Mouse (Mus musculus) neural tube, embryonic 13.5 days (tissue): Measurements from ENCODE around the gene Lcn2. TPM values are rescaled to one million over a fixed set of nuclear protein-coding genes. Genes with fewer than 3 reads are reported as not detected.
A peak's percentile ranks its signal among the peaks of the same experiment; 100 is the strongest.

Source experiments
- ATAC-seq: fragments of 200-750 bp; cut with Nextera tagmentation; 2 replicates; pipeline ENCODE4 v1.8.0; 2017; ENCODE audit warnings: low read depth, mild to moderate bottlenecking, moderate TSS enrichment, moderate library complexity
- H3K27ac ChIP-seq: fragments of 300-500 bp; sonication (generic); replicated peaks from 2 replicates; pipeline ENCODE4 v1.5.1; 2015; ENCODE audit warnings: moderate library complexity, mild to moderate bottlenecking, inconsistent platforms
- H3K27me3 ChIP-seq: fragments of 300-500 bp; sonication (generic); 2 replicates; pipeline ENCODE4 v1.6.1; 2015; ENCODE audit warnings: mild to moderate bottlenecking, inconsistent platforms
- H3K36me3 ChIP-seq: fragments of 300-500 bp; sonication (generic); 2 replicates; pipeline ENCODE4 v1.6.1; 2015; ENCODE audit warnings: mild to moderate bottlenecking, inconsistent platforms
- H3K4me1 ChIP-seq: fragments of 300-500 bp; sonication (generic); replicated peaks from 2 replicates; pipeline ENCODE4 v1.6.1; 2015; ENCODE audit warnings: inconsistent platforms
- H3K4me2 ChIP-seq: fragments of 300-500 bp; sonication (generic); 2 replicates; pipeline ENCODE4 v1.6.1; 2015; ENCODE audit warnings: inconsistent platforms, mild to moderate bottlenecking, moderate library complexity
- H3K4me3 ChIP-seq: fragments of 300-500 bp; sonication (generic); 2 replicates; pipeline ENCODE4 v1.5.1; 2015; ENCODE audit warnings: mild to moderate bottlenecking, inconsistent platforms
- H3K9ac ChIP-seq: fragments of 300-500 bp; sonication (generic); 2 replicates; pipeline ENCODE4 v1.6.1; 2015; ENCODE audit warnings: moderate library complexity, mild to moderate bottlenecking, inconsistent platforms
- H3K9me3 ChIP-seq: fragments of 300-500 bp; sonication (generic); 2 replicates; pipeline ENCODE4 v1.6.1; 2016; ENCODE audit warnings: inconsistent platforms
- WGBS: fragments of 180-500 bp; shearing (Covaris S2); methylation state at CpG from one replicate; pipeline ENCODE4 v1.1.7; 2015; 5-methylcytosine and 5-hydroxymethylcytosine counted together
- polyA plus RNA-seq: library from polyadenylated mRNA; unstranded; fragments of >200 nt; fragmentation: Nextera tagmentation; extraction: Ambion mirVana; gene quantifications from 2 replicates; pipeline ENCODE4 v1.2.1, GENCODE M21; 2015

Gene Lcn2
- polyA plus RNA-seq, 1 experiment from 2014 or later = 1.4 TPM

DNA sequence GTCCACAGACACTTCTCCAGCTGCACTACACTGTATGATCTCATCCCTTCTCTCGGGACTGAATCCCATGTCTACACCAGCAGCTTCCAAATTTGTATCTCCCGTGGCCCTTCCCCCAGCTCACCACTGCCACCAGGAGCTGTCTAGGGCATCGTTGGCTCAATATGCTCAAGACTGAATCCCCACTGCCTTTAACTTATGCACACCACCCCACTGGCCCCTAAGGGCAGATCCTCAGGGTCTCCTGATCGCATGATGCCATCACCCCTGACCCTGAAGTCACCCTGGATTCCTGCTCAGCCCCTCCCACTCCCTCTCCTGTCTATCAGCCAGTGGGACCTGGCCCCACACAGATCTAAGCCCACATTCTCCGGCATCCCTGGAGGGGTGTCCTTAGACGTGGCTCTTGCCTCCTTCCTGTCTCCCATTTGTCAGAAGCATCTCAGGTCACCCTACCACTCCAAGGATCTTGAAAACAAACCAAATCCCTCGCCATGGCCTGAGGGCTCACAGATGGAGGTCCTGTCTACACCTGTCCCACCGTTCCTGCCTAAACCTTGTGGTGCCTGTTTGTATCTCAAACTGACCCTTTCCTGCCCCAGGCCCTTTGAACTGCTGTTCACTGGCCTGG is 38.3 kb downstream of the Lcn2 start:
- no peak overlapping the region for H3K4me3 ChIP-seq
- 0 out of 2 replicates have a peak overlapping the region, but pooled peaks have one; percentile 5 for H3K4me2 ChIP-seq
- peak overlapping the region; percentile 89; the same call in 1 of the 2 replicates for H3K9ac ChIP-seq
- WGBS = 64% methylated on average over 8 of the region's 8 CpGs
- no peaks in the 10 kb centered on the region for H3K9me3 ChIP-seq
- peaks cover 16% of the 10 kb centered on the region; the same call in 1 of the 2 replicates for H3K36me3 ChIP-seq
- peaks cover 38% of the 10 kb centered on the region for H3K4me1 ChIP-seq
- H3K27ac ChIP-seq = no peak overlapping the region
- no peaks in the 10 kb centered on the region for H3K27me3 ChIP-seq
- ATAC-seq = no peak

DNA sequence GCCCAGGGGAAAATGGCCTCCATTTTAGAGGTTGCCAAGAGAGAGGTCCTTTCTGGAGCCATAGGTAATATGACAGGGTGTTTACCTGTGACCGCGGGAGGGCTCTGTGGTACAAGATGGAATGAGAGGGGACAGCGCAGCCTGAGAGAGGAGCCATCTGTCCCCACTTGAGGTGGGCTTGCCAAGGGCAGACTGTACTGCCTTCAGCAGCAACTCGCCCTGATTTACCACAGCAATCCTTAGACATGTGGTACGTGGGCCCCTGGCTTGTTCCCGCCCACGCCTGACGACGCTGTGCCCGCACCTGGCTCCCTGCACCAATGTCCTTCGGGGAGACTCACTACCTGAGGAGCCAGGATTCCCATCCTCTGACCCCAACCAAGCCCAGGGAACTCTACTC is 39.7 kb downstream of the Lcn2 start:
- no peak overlapping the region for H3K9ac ChIP-seq
- no peak overlapping the region for H3K27ac ChIP-seq
- peaks cover 40% of the 10 kb centered on the region for H3K4me1 ChIP-seq
- no peaks in the 10 kb centered on the region for H3K27me3 ChIP-seq
- ATAC-seq = no peak
- WGBS = 77% methylated on average over 11 of the region's 11 CpGs
- no peaks in the 10 kb centered on the region for H3K9me3 ChIP-seq
- no peak overlapping the region for H3K4me3 ChIP-seq
- H3K4me2 ChIP-seq = no peak overlapping the region
- peaks cover 17% of the 10 kb centered on the region; the same call in 1 of the 2 replicates for H3K36me3 ChIP-seq

- H3K9ac ChIP-seq = no peak overlapping the region
- no peaks in the 10 kb centered on the region for H3K9me3 ChIP-seq
- WGBS = 79% methylated on average over 6 of the region's 6 CpGs
- no peak for ATAC-seq
- no peak overlapping the region for H3K4me3 ChIP-seq
- no peaks in the 10 kb centered on the region for H3K27me3 ChIP-seq
- no peak overlapping the region for H3K4me2 ChIP-seq
- no peak overlapping the region for H3K27ac ChIP-seq
- H3K36me3 ChIP-seq = peaks cover 17% of the 10 kb centered on the region; the same call in 1 of the 2 replicates
- peaks cover 44% of the 10 kb centered on the region for H3K4me1 ChIP-seq
These were observed 41.0 kb downstream of the Lcn2 start for GRCm38 (mm10) chr2:32347019-32347418.

DNA sequence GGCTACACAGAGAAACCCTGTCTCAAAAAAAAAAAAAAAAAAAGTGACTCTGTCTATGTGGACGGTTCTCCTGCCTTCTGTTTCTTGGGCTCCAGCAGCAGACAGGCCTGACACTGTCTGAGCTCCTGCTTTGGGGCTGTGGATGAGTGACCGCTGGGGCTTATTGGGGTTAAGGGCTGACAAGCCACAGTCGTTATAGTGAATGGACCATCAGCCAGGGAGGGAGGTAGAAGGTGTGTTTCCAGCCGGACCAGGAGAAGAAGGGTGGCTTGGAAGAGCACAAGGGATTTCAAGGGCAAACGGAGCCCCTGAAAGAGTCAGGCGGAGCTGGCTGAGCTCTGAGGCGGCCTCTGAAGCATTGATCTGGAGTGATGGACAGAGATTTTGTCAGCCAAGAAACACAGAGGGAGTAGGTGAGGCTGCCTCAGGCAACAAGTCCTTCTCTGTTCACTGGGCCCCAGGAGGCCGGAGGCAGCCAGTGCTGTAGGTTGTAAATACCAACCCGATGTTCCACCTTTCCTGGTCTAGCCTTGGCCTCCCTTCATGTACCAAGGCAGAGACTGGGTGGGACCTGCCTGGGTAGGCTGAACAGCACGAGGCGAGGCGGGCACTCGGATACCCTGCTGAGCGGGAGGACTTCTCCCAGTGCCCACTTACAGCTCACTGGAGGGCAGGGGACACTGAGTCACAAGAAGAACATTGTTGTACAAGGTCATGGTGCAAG is 43.3 kb downstream of the Lcn2 start:
- Histone ChIP-seq H3K4me3 (no peak overlapping the region), H3K4me1 (peaks cover 22% of the 10 kb centered on the region), H3K4me2 (no peak overlapping the region), H3K27me3 (no peaks in the 10 kb centered on the region), H3K36me3 (peaks cover 19% of the 10 kb centered on the region), H3K9me3 (no peaks in the 10 kb centered on the region), H3K27ac (no peak overlapping the region), H3K9ac (no peak overlapping the region)
- WGBS = 68% methylated on average over 14 of the region's 14 CpGs
- no peak for ATAC-seq

DNA sequence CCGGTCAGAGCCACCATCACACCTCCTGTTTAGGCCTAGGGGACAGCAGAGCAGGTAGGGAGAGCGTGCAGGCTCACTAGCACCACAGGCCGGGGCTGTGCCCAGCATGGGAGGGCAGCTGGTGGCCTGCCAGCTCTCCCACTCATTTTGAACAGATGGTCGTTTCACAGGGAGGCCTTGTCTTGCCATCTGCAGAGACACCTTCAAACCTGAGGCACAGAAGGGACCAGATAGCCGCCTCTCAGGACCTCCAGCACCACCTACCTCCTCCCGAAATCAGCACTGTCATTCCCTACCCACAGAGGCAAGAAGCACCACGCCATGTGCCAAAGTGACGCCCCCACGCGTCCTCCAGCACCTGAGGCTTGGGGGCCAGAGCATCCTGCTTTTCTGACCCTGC is 44.0 kb downstream of the Lcn2 start:
- Histone ChIP-seq H3K36me3 (peaks cover 26% of the 10 kb centered on the region), H3K27me3 (no peaks in the 10 kb centered on the region), H3K27ac (no peak overlapping the region), H3K4me3 (no peak overlapping the region), H3K9ac (0 out of 2 replicates have a peak overlapping the region, but pooled peaks have one; percentile 22), H3K4me2 (no peak overlapping the region), H3K9me3 (no peaks in the 10 kb centered on the region), H3K4me1 (peaks cover 18% of the 10 kb centered on the region)
- ATAC-seq = no peak
- 76% methylated on average over 10 of the region's 10 CpGs for WGBS

DNA sequence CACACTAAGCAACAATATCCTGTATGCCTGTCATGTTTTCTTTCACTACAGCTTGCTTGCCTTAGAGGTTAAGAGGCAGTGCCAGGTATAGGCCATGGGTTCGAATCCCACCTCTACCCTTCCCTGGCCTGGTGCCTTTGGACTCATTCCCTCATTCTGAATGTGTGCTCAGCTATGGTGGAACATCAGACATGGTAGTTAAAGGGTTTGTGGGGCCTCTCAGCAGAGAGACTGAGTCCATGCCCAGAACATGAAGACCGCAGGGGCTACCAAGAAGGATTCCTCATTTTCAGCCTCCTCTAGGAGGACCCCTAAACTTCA is 44.7 kb downstream of the Lcn2 start:
- no peak overlapping the region for H3K9ac ChIP-seq
- 0 out of 2 replicates have a peak overlapping the region, but pooled peaks have one; percentile 38 for H3K27ac ChIP-seq
- H3K4me1 ChIP-seq = peaks cover 18% of the 10 kb centered on the region
- H3K27me3 ChIP-seq = no peaks in the 10 kb centered on the region
- H3K36me3 ChIP-seq = peaks cover 30% of the 10 kb centered on the region
- no peak overlapping the region for H3K4me2 ChIP-seq
- H3K4me3 ChIP-seq = no peak overlapping the region
- ATAC-seq = no peak
- no peaks in the 10 kb centered on the region for H3K9me3 ChIP-seq
- WGBS = 95% methylated on average over 2 of the region's 2 CpGs

DNA sequence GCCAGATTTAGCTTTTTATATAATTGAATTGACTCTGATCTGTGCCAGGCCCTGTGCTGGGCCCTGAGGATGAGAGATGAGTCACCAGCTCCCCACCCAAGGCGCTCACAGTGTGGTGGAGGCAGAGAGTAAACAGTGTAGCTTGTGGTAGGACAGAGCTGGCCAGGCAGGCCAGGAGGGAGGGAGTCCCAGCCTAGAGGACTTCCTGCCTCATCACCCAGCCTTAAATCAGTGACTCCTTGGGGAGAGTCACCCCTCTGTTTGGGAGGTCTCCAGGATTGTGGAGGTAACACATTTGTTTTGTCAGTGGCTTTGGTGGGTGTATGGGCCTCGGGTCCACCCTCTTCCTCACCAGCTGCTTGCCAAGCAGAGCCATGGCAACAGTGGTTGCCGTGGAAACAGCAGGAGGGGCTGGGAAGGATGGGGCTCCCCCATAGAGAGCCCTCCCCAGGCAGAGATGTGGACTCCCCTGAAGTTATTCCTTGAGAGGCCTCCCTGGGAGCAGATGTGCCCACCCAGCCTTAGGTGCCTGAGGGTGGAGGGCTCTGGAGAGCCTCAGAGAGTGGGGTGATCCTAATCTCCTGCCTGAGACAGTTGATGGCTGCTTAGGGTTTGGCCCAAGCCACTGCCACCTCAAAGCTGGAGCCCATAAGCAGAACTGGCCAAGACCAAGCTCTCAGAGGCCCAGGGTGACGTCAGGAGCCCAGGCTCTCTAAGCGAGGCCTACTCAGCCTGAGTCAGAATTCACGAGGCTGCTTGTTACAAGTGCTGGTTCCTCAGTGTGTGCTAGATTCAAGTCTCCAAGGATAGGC is 45.3 kb downstream of the Lcn2 start:
- Histone ChIP-seq H3K4me1 (peaks cover 18% of the 10 kb centered on the region), H3K9ac (peak overlapping the region; percentile 27; the same call in 1 of the 2 replicates), H3K9me3 (no peaks in the 10 kb centered on the region), H3K4me2 (no peak overlapping the region), H3K27ac (peak overlapping the region; percentile 38; the same call in 1 of the 2 replicates), H3K36me3 (peaks cover 36% of the 10 kb centered on the region), H3K27me3 (no peaks in the 10 kb centered on the region; the same call in 1 of the 2 replicates), H3K4me3 (no peak overlapping the region)
- ATAC-seq = peak; percentile 37; the same call in 1 of the 2 replicates
- 61% methylated on average over 6 of the region's 6 CpGs for WGBS

DNA sequence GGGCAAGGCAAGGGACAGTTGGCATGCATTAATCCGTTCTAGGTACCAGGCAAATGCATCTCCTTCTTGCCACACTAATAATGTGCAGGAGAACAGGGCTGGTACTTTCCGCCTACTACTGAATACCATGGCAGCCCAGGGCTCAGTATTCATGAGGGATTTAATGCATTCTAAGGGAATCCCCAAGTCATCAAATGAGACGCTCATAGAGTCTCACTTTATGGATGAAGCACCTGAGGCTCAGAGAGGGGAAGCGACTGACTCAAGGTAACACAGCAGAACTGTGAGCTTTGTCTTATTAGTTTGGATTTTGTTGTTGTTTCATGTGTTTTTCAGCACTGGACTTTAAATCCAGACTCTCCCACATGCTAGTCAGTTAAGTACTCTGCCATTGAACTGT is 46.0 kb downstream of the Lcn2 start:
- H3K4me2 ChIP-seq = no peak overlapping the region
- H3K27me3 ChIP-seq = no peaks in the 10 kb centered on the region; the same call in 1 of the 2 replicates
- ATAC-seq = no peak
- H3K36me3 ChIP-seq = peaks cover 43% of the 10 kb centered on the region
- no peaks in the 10 kb centered on the region for H3K9me3 ChIP-seq
- H3K4me3 ChIP-seq = no peak overlapping the region
- WGBS = 81% methylated on average over 4 of the region's 4 CpGs
- peaks cover 18% of the 10 kb centered on the region for H3K4me1 ChIP-seq
- no peak overlapping the region for H3K27ac ChIP-seq
- H3K9ac ChIP-seq = no peak overlapping the region

DNA sequence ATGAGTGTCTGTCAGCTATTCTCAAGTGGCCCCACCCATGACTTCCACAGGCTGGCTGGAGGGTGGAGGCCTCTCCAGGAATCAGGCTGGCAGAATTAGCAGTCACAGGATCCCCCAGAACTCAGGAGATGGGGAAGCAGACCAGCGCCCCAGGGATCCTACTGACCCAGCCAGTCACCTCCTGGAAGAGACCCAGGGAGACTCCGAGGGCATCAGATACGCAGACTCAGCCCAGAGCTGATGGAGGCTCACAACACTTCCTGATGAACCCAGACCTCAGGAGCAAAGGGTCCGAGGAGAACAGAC is 46.5 kb downstream of the Lcn2 start:
- H3K9me3 ChIP-seq = no peaks in the 10 kb centered on the region
- no peaks in the 10 kb centered on the region; the same call in 1 of the 2 replicates for H3K27me3 ChIP-seq
- peaks cover 43% of the 10 kb centered on the region for H3K36me3 ChIP-seq
- WGBS = 80% methylated on average over 4 of the region's 4 CpGs
- no peak overlapping the region for H3K4me2 ChIP-seq
- ATAC-seq = no peak
- peaks cover 18% of the 10 kb centered on the region for H3K4me1 ChIP-seq
- H3K4me3 ChIP-seq = no peak overlapping the region
- no peak overlapping the region for H3K27ac ChIP-seq
- no peak overlapping the region for H3K9ac ChIP-seq

DNA sequence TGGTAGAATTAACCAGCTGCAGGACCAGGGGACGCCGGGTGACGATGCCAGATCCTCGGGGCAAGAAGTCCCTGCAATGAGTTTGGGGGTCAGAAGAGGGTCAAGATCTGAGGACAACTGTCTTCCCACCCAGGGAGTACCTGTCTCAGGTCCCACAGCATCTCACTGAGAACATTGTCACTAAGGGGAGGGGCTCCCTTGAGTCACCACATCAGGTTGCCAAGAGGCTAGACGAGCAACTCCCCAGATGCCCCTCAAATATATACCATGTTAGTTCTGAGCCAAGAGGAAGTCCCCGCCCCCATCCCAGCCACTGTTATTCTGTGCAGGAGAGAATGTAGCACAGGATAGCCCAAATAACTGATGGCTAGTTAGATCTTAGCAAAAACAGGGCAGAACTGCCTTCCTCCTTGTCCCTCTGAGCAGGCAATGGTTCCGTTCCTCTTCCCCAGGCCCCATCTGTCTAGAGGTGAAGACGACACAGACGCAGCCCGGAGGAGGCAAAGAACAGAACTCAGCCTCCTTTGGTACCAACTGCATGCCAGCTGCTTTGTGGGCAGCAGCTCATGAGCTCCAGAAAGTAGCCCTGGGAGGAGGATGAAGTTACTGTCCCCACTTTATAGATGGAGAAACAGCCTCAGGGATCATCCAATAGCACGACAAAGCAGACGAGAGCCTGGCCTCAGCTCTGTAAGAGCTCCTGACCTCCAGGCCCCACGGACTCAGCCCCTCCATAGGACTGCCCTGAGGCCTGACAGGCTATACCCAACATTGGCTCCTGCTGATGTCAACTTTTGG is 47.0 kb downstream of the Lcn2 start:
- H3K4me1 ChIP-seq = peaks cover 18% of the 10 kb centered on the region
- H3K27ac ChIP-seq = no peak overlapping the region
- H3K9me3 ChIP-seq = no peaks in the 10 kb centered on the region
- no peak overlapping the region for H3K4me2 ChIP-seq
- no peak for ATAC-seq
- H3K27me3 ChIP-seq = peaks cover 3% of the 10 kb centered on the region; the same call in 1 of the 2 replicates
- H3K9ac ChIP-seq = no peak overlapping the region
- H3K36me3 ChIP-seq = peaks cover 45% of the 10 kb centered on the region
- 81% methylated on average over 13 of the region's 13 CpGs for WGBS
- no peak overlapping the region for H3K4me3 ChIP-seq

- ATAC-seq = no peak
- peaks cover 18% of the 10 kb centered on the region for H3K4me1 ChIP-seq
- H3K27ac ChIP-seq = no peak overlapping the region
- peaks cover 8% of the 10 kb centered on the region; the same call in 1 of the 2 replicates for H3K27me3 ChIP-seq
- peaks cover 54% of the 10 kb centered on the region for H3K36me3 ChIP-seq
- no peak overlapping the region for H3K9ac ChIP-seq
- H3K4me2 ChIP-seq = no peak overlapping the region
- H3K9me3 ChIP-seq = no peaks in the 10 kb centered on the region
- WGBS = 37% methylated on average over 26 of the region's 26 CpGs
- H3K4me3 ChIP-seq = no peak overlapping the region
These were observed 48.0 kb downstream of the Lcn2 start for GRCm38 (mm10) chr2:32339912-32340642.
